Mouse (Mus musculus): ENCODE data around the gene Mcu.

The Mcu gene

DNA sequence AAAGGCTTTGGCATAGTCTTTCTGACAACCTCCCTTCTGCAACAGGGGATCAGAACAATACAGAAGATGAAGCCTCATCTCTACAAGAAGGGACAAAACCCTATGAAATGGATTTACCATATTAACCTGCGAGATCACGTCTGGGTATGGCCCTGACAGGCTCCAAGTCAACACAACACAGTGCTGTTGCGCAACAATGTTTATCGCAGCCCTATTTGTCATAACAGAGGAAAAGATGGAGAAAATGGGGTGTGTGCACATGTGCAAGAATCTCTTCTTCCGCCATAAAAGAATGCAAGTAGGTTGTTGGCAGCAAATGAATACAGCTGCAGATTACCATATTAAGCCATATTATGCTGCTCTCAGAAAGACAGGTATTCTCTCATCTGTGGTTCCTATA lies 88.7 kb downstream of the Mcu start:
- DNase-seq = no peak

DNA sequence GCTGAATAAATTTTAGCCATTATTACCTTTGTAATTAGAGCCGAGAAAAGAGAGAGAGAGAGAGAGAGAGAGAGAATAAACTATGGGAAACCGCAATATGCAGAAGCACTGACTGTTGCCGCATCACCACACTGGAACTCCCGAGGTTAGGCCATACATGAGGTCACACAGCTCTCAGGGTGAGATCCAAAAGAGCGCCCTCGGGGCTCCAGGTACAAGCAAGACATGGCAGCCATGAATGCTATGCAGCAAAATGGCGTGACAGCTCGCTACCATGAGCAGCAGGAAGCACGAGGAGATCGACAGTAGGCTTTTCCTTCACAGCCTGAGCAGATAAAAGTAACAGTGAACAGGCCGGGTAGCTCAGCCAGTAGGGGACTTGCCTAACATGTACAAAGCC lies 89.2 kb downstream of the Mcu start:
- no peak for DNase-seq

DNA sequence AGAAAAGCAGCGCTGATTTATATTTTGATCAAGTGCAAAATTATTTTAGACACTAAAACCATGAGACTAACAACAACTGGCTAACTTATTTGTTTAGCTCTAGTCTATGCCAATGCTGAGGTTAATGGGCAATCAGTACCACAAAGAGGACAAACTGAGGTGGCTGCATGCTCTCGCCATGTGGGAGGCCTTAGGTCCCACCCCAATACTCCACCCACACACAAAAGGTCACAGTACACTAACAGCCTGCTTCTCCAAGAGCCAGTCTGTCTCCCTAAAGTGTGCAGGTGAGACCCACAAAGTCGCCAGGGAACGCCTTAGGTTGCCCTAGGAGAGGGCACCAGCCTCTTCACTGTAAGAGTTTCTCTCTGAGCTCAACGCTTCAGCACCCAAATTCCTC lies 91.8 kb downstream of the Mcu start:
- DNase-seq = no peak

DNA sequence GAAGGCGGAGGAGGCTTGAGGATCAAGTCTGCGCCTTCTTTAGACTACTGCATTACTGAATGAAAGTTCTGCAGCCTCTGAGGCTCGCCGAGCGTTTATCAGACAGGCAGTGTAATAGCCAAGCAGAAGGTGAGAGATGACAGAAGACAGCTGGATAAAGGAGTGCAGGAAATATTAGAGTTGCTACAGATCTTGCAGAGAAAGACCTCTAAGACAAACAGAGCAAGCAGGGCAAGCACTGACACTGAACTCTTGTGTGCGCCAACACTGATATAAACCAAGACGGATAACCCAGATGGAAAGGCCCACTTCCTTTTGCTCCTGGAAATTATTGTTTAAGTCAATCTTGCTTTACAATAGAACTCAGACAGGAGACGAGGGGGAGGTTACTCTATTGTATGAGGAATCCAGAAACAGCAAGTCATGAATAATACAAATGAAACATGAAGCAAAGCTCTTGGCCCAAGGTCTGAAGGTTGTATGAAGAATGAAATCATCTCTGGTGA lies 92.6 kb downstream of the Mcu start:
- DNase-seq = no peak

DNA sequence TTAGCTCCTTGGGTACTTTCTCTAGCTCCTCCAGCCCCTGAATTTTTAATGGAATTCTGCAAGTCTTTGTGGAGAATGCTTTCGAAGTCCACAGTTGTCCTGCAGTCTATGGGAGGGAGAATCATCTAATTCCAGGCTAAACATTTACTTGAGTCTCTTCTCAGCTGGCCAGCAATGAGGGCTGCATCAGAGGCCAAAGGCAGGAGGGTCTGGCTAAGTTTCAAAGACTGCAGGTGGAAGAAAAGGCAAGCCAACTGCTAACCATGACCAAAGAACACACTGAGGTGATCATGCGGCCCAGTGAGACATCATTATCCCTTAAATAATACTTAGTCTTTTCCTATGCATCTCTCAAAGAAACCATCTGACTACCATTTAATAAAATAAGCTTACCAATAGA lies 95.8 kb downstream of the Mcu start:
- peak; percentile 48 to 52 for DNase-seq

DNA sequence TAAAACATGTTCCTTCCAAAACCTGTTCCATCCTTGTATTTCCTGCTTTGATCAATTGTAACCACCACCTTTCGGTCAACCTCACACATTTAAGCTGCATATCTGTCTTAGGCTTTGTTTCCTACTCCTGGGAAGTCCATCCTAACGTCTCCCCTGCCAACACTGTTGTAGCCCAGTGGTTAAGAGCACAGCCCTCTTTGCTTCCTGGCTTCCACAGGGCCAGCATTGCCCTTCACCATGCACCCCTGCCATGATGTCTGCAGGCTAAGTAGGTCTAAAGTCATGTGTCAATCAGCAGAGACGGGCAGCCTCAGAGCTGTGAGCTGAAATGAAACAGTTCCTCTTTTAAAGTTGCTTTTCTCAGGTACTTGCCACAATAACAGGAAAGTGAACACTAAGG lies 97.1 kb downstream of the Mcu start:
- DNase-seq = no peak

DNA sequence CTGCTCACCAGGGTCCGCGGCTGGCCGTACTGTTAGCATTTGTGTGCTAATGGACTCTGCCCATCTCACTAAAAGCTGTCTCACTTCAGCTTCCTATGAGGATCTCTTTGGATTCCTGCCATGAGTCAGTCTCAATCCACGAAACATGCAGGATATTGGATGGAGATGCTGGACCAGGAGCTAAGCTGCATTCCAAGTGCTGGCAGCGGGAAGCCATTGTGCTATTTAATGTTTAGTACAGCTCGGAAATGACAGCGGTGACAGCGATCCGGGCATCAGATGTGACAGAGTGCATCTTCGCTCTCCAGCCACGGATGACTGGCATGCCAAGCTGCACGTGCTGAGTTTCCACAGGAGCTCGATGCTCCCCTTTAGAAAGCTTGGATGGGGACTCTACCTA lies 99.3 kb downstream of the Mcu start:
- DNase-seq = peak; percentile 53 to 61

DNA sequence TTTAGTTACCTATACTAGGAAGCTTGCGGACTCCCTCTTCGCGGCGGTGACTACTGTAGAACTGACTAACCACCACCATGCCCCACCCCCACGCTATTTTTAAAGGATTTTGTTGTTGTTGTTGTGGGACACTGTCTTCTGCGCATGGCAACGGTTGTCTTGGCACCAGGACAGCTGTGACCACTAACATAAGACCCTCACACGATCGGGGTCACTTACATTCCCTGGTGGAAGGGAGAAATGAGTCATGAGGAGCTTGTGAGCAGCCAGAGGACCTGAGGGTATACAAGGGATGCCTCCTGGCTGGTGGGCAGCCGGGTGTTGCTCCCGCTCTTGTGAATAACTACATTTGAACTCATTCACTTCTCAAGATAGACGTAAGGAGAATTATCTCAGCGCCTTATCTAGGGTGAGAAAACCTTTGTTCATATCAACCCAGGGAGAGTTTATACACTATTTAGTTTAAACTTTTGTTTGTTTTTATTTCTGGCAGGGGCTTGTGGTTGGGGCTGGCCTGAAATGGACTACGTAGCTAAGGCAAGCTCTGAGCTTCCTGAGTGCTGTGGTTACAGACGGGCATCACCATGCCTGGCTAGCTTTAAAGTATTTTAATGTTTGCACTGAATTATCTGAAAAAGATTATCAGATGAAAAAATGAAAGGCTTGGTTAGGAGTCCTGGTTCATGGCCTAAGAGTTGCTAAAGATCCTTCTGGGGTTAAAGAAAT lies 101.6 kb downstream of the Mcu start:
- DNase-seq = no peak

DNA sequence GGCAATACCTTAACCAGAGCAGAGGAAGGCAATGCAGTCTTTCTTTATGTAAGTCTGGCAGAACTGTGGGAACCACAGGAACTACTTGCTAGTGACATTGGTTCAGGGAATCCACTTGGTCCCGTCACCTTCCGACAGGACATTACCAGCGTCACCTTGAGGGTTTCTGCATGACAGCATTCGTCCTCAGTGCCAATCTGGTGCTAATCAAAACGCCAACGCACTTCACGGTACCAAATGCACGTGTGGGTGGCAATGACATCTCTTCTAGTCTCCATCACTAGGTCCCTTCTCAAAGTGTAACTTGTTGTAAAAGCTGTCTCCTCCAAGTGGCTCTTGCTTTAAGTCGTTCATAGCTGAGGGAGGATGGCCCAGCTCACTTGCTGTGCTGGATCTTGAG lies 104.3 kb downstream of the Mcu start:
- no peak for DNase-seq

DNA sequence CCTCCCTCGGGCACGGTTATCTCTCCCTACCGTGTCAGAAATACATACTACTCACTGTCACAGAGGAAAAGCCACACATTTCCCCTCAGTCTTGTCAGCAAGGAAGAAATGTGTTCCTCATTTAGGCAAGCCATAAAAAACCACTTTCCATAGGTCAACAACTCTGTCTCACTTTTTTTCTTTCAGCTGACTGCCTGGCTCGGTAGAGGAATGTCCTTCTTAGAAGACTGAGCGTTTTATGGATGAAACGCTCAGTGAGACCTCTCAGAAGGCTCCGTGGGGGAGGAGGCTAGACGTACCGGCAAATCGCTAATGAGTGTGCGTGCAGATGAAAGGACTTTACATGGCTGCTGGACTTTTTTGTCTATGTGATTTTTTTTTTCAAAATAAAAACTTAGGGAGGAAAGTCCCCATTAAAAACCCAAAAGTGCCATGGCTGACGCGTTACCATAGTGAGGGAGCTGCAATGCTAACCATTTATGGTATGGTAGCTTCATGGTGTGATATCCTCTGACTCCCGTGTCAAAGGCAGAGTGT lies 105.0 kb downstream of the Mcu start:
- DNase-seq = no peak

DNA sequence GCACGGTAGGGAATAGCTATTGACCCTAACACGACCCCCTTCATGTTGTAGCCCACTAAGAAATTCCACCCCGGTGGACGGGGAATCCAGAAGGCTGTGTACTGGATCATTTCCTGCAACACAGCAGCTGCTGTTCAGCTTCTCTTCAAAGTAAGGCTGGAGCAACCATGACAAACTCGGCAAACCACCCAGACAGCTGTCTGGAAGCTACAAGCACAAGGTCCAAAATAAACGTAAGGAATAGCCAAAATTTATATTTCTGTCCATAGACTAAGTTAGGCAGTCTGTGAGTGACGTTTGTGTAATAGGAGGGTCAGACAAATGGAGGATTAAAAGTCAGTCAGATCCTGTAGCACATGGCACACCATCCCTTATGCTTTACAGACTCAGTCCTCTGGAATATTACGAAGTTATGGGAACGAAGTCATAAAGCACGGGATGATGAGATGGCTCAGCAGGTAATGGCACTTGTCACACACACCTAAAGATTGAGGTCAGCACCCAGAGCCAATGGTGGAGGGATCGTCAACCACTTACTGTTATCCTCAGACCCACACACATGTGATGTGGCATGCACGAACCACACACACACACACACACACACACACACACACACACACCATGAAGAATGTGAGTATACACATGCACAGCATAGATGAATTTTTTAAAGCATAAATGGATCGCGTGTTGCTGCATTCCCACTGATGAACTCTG lies 105.6 kb downstream of the Mcu start:
- no peak for DNase-seq

DNA sequence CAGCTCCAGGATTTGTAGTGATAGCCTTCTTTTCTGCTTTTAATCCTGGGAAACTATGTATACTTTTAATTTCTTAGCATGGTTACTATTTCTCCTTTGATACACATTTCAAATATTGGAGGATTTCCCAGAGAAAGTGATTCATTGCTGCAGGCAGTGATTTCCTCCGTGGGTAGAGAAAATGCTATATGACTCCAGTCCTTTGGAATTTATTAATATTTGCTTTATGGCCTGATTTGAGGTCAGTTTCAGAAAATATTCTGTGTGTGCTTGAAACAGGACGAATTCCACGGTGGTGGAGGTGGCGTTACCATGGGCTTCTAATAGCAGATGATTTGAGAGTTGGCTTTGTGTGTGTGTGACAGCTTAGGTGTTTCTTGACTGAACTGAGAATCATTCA lies 107.3 kb downstream of the Mcu start:
- no peak for DNase-seq

DNA sequence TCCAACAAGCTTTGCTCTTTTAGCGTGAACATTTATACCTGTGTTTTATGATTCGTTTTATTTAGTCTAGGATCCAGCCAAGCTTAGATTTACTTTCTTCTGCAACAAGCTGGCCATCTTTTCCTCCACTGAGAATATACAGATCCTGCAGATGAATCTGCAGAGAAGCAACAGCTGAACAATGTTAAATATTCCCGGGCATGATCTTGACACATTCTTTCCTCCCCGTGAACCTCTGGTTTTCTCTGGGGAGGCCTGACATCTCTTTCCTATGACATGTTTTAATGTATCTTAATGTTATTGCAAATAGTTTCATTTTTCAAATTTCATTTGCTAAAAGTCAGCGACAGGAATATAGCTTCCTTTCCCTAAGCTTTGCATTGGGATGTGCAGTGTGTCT lies 109.8 kb downstream of the Mcu start:
- DNase-seq = no peak

DNA sequence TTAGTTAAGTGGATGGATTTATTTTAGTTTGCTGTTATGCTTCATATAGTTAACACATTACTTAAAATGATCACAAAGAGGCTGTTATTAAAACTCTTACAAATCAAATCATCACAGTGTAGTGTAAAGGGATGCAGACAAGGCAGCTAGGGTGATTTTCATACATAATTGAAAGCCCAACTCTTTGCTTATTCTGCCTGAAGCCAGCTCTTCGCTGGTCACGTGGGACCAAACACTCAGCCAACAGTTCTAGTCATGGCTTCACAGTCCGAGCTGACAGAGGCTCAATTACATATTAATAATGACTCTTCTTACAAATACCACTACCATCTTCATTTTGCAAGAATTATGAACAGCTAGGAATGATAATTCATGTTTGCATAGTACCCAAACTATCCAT lies 112.2 kb downstream of the Mcu start:
- no peak for DNase-seq

DNA sequence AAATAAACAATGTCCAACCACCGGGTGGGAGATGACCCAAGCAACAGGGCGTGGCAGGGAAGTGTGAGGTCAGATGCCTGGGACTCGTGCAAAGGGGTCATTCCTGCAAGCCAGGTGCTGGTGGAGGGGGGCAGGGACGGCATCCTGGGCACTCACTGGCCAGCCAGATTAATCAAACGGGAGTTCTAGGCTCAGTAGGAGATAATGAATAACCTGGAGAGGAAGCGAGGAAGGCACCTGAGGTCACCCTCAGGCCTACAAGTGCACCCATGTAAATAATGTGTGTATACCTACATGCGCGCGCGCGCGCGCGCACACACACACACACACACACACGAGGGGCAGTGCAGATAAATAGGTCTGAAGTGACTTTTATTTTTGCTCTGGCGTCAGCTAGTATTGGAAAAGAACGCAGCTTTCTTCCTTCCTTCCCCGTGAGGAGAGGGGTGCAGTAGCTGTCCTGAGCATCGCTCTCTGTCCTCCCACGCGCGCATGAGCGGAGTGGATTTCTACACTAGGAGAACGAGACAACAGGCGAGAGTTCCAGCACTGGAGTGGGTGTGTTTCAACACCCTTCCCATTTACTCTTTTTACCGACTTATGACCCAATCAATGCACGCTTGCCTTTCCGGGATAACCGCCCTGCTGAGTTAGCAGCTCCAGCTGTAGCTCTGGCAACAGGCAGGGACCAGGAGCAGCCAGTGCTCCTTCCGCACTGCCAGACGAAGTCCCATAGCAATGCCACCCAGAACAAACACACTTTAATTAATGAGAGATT lies 112.9 kb downstream of the Mcu start:
- DNase-seq = no peak

DNA sequence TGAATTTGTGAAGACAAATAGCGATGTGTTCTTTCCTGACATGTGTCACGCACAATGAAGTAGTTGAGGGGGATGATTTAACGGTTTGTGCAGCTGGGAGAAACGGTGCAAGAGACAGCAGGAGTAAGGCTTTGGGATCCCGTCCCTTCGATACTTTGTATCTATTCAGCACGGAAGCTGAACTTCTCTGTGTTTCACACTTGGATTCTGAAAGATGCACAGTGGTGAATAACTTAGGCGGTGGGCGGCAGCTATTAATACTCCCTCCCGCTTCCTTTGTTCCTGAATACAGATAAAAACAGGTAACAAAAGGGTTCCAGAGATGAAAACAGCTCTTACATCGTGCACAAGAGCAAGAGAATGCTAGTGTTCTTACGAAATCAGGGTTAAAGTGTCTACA lies 114.1 kb downstream of the Mcu start:
- no peak for DNase-seq

DNA sequence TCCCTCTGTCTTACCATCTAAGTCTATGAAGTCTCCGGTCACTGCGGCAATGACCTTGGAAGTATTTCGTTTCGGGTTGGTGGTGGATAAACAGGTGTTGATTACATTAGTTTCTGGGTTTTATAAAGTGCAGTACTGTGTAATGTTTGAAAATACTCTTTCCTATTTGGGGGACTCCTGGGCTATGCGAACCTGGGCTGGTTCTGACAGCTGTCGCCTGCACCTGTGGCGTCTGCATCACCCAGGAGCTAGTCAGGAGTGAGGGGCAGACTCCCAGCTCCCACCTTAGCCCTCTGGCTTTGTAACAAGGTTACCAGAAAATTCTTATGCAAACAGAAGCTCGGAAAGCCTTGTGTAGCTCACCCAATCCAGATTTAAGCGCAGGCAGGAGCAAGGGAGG lies 114.7 kb downstream of the Mcu start:
- DNase-seq = no peak

DNA sequence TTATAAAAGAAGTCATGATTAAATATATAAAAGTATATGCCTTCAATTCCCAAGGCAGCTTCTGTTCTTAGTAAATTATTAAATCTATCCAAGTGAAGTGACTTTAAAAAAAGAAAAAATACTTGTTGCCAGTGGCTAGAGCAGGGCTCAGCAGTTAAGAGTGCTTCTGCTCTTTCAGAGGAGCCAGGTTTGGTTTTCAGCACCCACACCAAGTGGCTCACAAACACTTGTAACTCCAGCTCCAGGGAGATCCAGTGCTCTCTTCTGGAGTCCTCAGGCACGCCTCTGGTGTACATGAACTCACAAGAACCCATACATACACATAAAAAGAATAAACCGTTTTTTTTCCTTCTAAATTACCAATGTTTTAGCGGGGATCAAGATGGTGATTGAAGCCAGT lies 116.3 kb downstream of the Mcu start:
- DNase-seq = no peak

DNA sequence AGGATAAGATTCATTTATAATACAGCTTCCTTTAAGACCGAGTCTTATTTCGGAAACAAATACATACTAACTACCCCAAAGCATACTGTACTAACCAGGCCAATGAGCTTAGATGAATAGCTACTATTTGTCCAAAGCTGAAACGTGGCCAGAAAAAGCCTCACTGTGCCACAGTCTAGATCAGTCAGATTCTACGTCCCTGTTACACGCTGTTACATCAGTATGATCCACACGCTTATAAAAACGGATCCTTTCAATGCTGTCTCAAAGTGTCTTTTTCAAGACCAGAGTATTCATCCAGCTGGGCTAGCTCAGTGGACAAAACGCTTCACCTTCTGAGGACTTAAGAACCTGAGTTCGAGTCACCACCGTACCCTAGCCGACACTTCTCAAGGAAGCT lies 119.5 kb downstream of the Mcu start:
- DNase-seq = no peak

DNA sequence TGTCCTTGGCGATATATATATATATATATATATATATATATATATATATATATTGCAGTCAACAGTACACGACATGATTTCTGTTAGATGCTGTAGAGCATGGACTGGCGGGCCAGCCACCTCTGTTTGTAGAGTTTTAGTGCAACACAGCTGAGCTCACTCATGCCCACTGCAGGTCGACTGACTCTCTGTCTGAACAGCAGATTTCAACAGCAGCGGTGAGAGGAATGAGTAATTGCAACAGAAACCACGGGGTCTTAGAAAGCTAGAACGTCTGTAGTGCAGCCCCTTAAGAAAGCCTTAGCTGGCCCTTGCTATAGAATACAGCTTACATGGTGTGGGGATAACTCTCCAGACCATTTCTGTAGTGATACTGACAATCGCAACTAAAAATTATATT lies 121.6 kb downstream of the Mcu start:
- DNase-seq = no peak

DNA sequence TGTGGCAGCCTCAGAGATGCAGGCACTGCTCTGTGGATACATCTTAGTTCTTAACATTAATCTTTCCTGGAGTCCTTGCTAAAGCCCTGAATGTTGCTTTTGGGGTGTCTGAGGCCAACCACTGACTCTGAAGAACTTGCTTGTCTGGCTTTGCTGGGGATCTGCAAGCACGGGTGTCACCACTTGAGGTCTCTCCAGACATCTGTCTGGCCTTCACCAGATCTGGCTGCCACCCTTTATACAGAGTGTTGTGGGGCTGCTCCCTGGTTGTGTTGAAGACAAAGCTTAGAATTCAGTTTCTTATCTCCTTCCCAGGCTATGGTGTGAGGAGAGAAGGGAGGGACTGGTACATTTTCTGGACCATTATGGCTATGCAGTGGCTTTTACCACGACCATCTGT lies 122.4 kb downstream of the Mcu start:
- peak in 1 of 2 experiments; percentile 25 for DNase-seq

DNA sequence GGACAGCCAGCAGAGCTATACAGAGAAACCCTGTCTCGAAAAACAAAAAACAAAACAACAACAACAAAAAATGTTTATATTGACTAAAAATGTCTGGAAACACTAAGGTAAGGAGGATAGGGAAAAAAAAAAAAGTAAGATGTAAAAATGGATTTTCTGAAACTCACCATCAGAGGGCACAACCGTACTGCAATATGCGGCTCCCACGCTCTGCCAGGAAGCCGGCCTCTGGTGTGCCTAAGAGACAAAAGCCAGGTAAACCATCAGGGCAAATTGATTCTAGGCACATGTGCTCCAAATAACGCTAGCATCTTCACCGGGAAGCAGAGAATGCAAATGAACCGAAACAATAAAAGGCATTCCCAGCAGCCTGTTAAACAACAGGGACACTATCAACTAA lies 125.6 kb downstream of the Mcu start:
- DNase-seq = peak; percentile 63 to 70

DNA sequence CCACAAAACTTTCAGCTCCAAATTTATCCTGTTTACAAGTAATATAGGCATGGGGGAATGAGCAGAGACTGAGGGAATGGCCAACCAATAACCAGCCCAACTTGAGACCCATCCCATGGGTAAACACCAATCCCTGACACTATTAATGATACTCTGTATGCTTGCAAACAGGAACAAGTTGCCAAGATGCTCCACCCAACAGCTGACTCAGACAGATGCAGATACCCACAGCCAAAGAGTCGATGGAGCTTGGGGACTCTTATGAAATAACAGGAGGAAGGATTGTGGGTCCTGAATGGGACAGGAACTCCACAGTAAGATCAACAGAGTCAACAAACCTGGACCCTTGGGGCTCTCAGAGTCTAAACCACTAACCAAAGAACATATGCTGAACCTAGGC lies 127.1 kb downstream of the Mcu start:
- no peak for DNase-seq

DNA sequence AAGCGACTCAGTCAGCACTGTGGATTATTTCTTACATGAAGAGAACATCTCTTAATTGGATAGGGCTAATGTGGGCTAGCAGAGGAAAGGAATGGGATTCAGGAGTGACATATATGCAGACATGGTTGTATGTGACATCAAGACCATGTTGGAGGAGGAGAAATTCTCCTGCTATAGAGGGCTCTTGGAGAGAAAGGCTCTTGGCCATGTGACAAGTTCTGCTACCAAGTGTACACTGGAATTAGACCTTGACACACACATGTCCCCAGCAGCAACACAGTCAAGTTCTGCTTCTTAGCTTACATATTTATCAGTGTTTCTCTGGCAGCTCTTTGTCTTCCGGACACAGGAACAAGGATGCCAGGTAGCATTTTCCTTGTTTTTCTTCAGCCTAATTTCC lies 129.1 kb downstream of the Mcu start:
- DNase-seq = no peak
